ENCODE assay signal across 8 mouse cellular contexts in genomic region chr15:83348747-83349146, GRCm38 (mm10). TPM values are rescaled to one million over a fixed set of nuclear protein-coding genes. Genes with fewer than 3 reads are reported as not detected.
DNase-seq lines count a peak whose midpoint lies in the region; ATAC-seq and TF ChIP-seq lines count a peak whose summit lies in the region.

No protein-coding gene starts in this region.

- DNase-seq in kidney, adult 2 months = peak; percentile 33
- no peak for DNase-seq in kidney, adult 18-20 months
- peak; percentile 11 for DNase-seq in naive thymus-derived CD4-positive, alpha-beta T cell, adult 2 months (ENCODE audit: low read depth)
- no peak for DNase-seq in Muller cell, postnatal 12 days (ENCODE audit: inconsistent ontology term)
- DNase-seq in adrenal gland, postnatal 4 days (ENCODE audit: low spot score in 2 of 2) = no peak
- no peak for DNase-seq in gastrocnemius, postnatal 4 days (ENCODE audit: low spot score in 2 of 2)

- no peak for ATAC-seq in embryonic facial prominence, embryonic 12.5 days (ENCODE audit: insufficient number of reproducible peaks, insufficient read depth, low FRiP score, low TSS enrichment)
- ATAC-seq in intestine, embryonic 16.5 days = peak; percentile 27

- no peaks in the 10 kb centered on the region for H3K36me3 ChIP-seq in kidney, adult 2 months (ENCODE audit: control insufficient read depth, insufficient read depth, low read length)
- no peaks in the 10 kb centered on the region for H3K36me3 ChIP-seq in embryonic facial prominence, embryonic 12.5 days
- H3K36me3 ChIP-seq in intestine, embryonic 16.5 days (ENCODE audit: control insufficient read depth, insufficient read depth, low read length) = peaks cover 4% of the 10 kb centered on the region; the same call in 1 of the 2 replicates

- H3K4me1 ChIP-seq in kidney, adult 2 months (ENCODE audit: control insufficient read depth, insufficient read depth, low read length) = peaks cover 22% of the 10 kb centered on the region; the same call in 1 of the 2 replicates
- peaks cover 16% of the 10 kb centered on the region for H3K4me1 ChIP-seq in embryonic facial prominence, embryonic 12.5 days
- H3K4me1 ChIP-seq in intestine, embryonic 16.5 days (ENCODE audit: control insufficient read depth, insufficient read depth, low read length) = peaks cover 25% of the 10 kb centered on the region; the same call in 1 of the 2 replicates

- no peak for TF ChIP-seq CTCF in kidney, adult 2 months (conservative IDR thresholded peaks at IDR 0.05; ENCODE audit: insufficient read depth, insufficient read length, low read depth, low read length)

- peak overlapping the region; percentile 79 for H3K4me2 ChIP-seq in embryonic facial prominence, embryonic 12.5 days (replicated peaks)
- H3K4me2 ChIP-seq in intestine, embryonic 16.5 days (ENCODE audit: low read depth, low read length) = peak overlapping the region; percentile 80

- H3K27me3 ChIP-seq in kidney, adult 2 months (replicated peaks; ENCODE audit: control insufficient read depth, insufficient read depth, low read length) = no peaks in the 10 kb centered on the region
- H3K27me3 ChIP-seq in embryonic facial prominence, embryonic 12.5 days = no peaks in the 10 kb centered on the region
- H3K27me3 ChIP-seq in intestine, embryonic 16.5 days (replicated peaks; ENCODE audit: control insufficient read depth, insufficient read depth, low read length) = no peaks in the 10 kb centered on the region

- H3K4me3 ChIP-seq in kidney, adult 2 months (ENCODE audit: insufficient read depth, low read depth, low read length) = peak overlapping the region; percentile 88; the same call in 1 of the 2 replicates
- H3K4me3 ChIP-seq in embryonic facial prominence, embryonic 12.5 days = peak overlapping the region; percentile 75
- peak overlapping the region; percentile 87 for H3K4me3 ChIP-seq in intestine, embryonic 16.5 days (ENCODE audit: low read length)

- H3K9ac ChIP-seq in embryonic facial prominence, embryonic 12.5 days = peak overlapping the region; percentile 70; the same call in 1 of the 2 replicates
- peak overlapping the region; percentile 94 for H3K9ac ChIP-seq in intestine, embryonic 16.5 days (ENCODE audit: low read depth, low read length)

- no peaks in the 10 kb centered on the region for H3K9me3 ChIP-seq in embryonic facial prominence, embryonic 12.5 days
- no peaks in the 10 kb centered on the region for H3K9me3 ChIP-seq in intestine, embryonic 16.5 days (ENCODE audit: control insufficient read depth, low read length)

- no peak for TF ChIP-seq POLR2A in kidney, adult 2 months (IDR thresholded peaks at IDR 0.05; ENCODE audit: low read depth, low read length)

- H3K27ac ChIP-seq in kidney, adult 2 months (ENCODE audit: insufficient read depth, low read depth, low read length) = no peak overlapping the region
- H3K27ac ChIP-seq in embryonic facial prominence, embryonic 12.5 days = no peak overlapping the region
- peak overlapping the region; percentile 80 for H3K27ac ChIP-seq in intestine, embryonic 16.5 days (ENCODE audit: low read length)

- WGBS in kidney, adult 2 months = 31% methylated on average over 4 of the region's 4 CpGs
- WGBS in embryonic facial prominence, embryonic 12.5 days = 68% methylated on average over 4 of the region's 4 CpGs
- WGBS in intestine, embryonic 16.5 days = 56% methylated on average over 4 of the region's 4 CpGs

RNA-seq across cellular contexts. Expression of gene Arfgap3, which starts 1.3 kb away (rescaled TPM):
- polyA plus RNA-seq in kidney, adult 2 months (2012; rRNA removed) = 21.4 and 26.5 TPM in 2 replicates
- polyA plus RNA-seq in embryonic facial prominence, embryonic 12.5 days (2016; fragmentation: Nextera tagmentation; extraction: Ambion mirVana) = 43.2 and 43.3 TPM in 2 replicates
- 77.9 and 86.6 TPM in 2 replicates for polyA plus RNA-seq in intestine, embryonic 16.5 days (2015; fragmentation: Nextera tagmentation; extraction: Ambion mirVana)
- total RNA-seq in adrenal gland, postnatal 4 days (2021) = 10 to 100 TPM; 36.0 to 36.7 TPM
- total RNA-seq in gastrocnemius, postnatal 4 days (2021) = 10 to 100 TPM; 25.4 to 27.4 TPM

Comparison
In these comparisons a context has a peak if more than half of its experiments do, and no peak if none do; other contexts are left out.
1. DNase-seq: peak in kidney, adult 2 months (single experiment) and naive thymus-derived CD4-positive, alpha-beta T cell, adult 2 months (single experiment); none in kidney, adult 18-20 months (single experiment), Muller cell, postnatal 12 days (single experiment), adrenal gland, postnatal 4 days (0 of 2) and gastrocnemius, postnatal 4 days (0 of 2).
2. Peak in every context shown above with its lines, with median percentiles within 50 percentile points of each other: H3K4me3 ChIP-seq.